Mouse (Mus musculus) liver, postnatal 0 days (tissue): Measurements from ENCODE around the gene Slc35a5.

ENCODE experiments used
- CTCF ChIP-seq: sonication (generic); IDR thresholded peaks from 2 replicates; pipeline ENCODE4 v1.5.1; 2016; ENCODE audit warnings: antibody characterized with exemption, low read depth
- EP300 ChIP-seq: IDR thresholded peaks from 2 replicates; pipeline ENCODE4 v1.6.1; 2016; ENCODE audit warnings: antibody characterized with exemption, low read depth, mild to moderate bottlenecking

DNA sequence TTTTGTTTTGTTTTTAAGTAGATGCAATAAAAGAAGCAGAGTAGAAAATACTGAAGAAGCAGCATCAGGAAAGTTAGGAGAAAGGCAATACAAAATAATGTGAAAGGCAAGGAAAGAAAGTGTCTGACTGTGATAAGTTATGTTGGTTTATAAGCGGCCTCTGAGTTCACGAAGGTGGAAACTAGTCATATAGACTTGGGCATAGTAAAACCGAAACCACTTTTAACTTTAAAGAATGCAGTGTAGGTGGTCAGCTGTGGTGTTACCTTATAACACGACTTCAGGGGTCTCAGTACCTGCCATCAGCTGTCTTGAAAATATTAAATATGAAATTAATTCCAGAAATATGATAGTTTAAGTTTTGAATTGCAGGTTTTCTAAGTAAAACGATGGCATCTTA lies 23.3 kb upstream of the Slc35a5 start:
- no peak for TF ChIP-seq CTCF
- TF ChIP-seq EP300: no peak
